Mouse (Mus musculus) left cerebral cortex, adult 9 months (tissue): ENCODE results near the gene Zfp277.
A peak's percentile ranks its signal among the peaks of the same experiment; 100 is the strongest.

Experiments used
- DNase-seq, 2 experiments: peaks; one replicate each; pipeline ENCODE4 v3.0.0; 2022; ENCODE audit warnings: low spot score in 2 of 2

The Zfp277 gene

DNA sequence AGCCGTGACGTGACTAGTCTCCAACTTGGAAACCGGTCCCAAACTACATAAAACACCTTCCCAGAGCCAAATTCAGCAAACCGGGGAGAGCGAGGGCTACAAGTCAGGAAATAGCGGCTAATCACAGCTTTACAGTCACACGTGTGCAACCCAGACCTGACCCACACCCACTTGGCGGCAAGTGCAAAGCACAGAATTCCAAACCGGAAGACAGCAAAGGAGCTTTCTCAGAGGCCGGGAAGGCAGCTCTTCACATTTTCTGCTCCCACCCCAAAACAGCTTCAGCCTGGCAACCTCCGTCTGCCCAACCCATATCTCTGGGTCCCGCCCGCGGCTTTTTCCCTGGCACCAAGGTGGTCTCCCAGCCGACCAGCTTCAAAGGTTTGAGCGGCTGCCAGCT lies 496 bp downstream of the Zfp277 start:
- DNase-seq: no peak

DNA sequence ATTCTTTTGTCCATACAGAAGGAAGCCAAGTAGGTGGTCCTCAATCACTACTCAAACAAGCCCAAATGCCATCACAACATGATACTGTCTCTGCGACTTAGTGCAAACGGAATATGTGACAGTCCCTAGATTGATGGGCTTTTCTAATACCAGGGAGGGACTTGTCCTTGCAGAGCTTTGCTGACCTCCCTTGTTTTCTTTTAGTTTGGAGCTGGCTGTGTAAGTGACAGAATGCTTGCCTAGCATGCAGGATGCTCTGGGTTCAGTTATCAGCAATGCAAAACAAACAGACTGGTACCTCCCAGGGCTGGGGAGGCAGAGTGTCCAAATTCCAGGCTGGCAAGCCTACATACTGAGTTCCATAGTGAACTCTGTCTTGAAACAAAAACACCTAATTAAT lies 7.7 kb downstream of the Zfp277 start:
- no peak for DNase-seq

DNA sequence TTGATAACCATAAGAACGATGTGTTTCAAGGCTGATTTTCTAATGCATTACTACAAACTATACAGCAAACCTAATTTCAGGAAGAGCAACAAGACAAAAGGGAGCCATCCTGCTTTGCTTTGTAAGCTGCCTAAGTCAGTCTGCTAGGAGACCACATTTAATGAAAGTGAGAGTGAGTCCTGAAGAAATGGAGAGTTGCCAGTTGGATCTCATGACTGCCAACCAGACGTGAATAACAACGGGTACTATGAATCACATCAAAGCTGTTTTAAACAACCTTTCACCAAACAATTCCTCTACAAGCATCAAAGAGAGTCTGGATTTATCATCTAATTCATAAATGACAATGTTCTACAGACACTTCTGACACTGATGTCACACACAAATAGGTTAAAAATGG lies 11.6 kb downstream of the Zfp277 start:
- DNase-seq: peak in 1 of 2 experiments; percentile 37

DNA sequence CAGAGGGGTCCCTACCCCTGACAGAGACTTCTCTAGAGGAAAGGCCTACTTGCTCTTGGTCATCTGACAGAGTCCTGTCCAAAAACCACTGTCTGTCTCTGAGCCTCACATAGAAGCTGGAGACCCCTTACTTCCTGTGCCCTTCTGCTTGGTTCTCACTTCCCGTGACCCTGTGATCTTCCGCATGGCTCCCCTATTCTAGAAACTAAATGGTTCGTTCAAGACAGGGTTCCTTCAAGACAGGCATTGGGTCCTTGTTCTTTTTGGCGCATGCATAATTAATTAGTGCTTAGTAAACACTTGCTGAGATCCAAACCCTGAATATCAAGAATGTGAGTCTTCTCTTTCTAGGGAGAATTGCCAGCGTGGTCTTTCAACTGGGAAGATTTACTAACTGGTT lies 14.6 kb downstream of the Zfp277 start:
- no peak for DNase-seq

DNA sequence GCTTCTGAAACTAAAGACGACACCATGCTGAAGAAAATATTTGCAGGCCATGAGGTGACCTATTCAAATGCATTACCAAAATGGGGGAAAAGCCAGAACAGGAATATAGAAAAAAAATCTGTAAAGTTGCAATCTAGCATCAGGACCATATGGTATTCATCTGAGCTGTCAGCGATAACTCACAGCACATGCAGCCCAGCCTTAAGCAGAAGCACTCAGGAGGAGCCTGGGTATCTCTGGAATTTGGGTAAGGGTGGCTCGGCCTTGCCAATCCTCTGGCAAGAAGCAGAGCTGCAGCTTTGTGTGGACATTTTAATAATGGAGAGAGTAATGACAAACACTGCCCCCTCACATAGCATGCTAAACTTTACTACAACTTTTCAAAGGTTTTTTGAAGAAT lies 15.7 kb downstream of the Zfp277 start:
- DNase-seq: no peak

DNA sequence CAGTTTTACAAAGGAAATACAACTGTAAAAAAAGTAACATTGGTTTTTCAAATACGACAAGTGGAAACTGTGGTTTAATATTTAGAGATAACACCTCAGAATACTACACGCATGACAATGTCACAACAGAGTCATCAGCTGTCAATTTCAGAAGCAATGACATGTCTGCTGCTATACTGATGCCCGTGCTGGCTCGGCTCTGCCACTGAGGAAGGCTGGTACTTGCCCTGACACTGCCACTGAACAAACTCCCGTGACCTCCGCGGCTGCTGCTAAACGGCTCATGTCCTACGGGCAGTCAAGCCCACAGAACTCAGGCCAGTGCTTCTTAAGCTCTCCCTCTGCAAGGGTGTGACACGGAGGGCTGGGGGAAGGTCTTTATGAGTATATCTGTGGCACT lies 18.1 kb downstream of the Zfp277 start:
- no peak for DNase-seq

DNA sequence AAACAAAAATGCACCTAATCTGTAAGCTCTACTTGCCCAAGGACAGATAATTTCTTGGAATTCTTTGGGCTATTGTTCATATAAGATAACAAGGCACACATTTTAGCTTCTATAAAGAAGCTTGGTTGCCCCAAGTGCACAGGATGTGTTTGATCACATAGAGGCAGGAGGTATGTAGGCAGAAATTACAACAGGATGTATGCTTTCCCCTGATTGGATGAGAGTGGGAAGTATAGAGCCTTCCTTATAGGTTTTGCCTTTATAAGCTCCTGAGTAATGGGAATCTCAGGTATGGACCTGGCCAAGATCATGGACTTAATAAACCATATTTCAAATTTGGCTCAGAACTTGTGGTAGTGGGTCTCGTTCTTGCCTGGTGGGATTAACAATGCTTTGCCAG lies 20.7 kb downstream of the Zfp277 start:
- DNase-seq: no peak

DNA sequence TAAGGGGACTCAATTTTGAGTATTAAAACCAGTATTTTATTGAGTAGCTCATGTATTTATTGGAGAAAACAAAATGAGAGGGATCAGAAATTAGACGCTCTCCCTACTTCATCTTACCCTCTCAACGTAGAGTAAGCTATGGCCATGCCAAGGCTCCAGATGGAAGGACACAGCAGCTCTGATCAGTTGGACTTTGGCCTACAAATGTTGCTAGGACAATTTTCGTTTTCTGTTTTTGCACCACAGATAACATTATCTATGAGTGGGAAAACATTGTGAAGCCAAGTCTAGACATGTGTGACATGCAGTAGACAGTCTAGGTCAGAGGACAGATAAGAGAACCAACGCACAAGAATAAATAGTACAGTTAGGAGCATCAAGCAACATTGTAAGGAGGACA lies 28.4 kb downstream of the Zfp277 start:
- no peak for DNase-seq

DNA sequence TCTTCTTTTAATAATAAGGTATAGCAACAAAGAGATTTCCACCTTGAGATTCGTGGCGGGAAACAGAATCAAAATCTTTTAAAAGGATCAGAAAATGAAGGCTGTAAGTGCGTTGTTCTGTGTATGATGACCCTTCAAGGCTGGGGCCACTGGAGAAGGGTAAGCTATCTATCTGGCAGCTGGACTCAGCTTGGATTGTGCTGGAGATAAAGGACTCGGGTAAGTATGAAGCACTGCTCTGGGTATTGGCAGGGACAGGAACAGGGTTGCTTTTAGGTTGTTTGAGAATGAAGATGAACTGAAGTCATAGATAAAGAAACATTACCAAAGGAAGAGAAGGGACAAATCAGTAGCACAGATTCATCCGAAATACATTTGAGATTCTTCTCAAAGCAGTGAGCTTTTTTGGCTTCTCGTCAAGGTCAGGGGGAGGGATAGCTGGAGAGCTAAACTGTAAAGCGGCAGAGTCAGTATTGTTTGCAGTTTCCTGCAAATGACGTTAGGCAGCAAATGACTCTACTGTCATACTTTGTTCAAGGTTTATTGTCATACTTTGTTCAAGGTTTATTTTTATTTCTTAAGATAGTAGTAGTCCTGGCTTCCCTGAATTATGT lies 30.3 kb downstream of the Zfp277 start:
- no peak for DNase-seq

DNA sequence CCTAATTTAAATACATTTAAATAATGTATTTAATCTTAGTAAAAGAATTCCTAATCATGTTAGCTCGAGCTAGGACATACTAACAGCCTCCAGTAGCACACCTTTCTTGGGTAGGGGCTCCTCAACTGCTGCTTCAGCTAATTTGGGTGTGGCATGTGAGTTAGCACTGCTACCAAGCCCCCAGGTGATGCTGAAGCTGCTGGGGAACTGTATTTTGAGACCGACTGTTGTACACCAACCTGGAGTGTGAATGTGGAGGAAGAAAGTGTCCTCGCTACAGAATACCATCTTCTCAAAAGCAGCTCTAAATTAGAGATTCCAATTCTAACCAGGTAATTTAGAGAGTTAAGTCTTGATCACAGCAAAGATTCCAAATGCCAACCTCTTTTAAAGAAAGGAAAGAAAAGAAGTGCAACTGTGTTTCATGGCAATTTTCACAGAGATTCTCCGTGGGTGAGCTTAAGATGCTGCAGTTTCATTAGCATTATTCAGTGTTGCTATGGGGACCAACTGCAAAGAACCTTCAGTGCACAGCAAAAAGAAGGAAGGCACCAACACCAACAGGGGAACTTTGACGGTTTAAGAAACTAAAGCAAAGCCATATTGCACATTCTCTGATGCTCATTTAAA lies 30.9 kb downstream of the Zfp277 start:
- peak; percentile 45 to 51 for DNase-seq

DNA sequence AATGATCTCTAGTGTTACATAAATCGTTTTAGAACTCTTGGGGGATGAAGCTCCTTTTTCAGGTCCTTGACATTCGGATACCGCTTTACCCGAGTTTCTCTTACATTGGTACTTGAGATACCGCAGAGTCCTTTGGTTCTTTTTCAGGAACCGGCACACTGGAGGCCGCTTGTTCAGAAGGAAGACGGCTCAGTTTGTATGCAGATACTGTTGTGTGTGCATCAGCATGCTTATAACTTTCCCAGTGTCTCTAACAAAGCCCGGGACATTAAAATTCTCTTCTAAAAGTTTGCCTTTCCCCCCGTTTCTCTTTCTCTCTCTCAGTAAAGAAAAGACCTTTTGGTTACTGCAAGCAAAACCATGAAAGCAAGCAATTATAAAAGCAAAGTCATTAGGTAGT lies 45.9 kb downstream of the Zfp277 start:
- no peak for DNase-seq

DNA sequence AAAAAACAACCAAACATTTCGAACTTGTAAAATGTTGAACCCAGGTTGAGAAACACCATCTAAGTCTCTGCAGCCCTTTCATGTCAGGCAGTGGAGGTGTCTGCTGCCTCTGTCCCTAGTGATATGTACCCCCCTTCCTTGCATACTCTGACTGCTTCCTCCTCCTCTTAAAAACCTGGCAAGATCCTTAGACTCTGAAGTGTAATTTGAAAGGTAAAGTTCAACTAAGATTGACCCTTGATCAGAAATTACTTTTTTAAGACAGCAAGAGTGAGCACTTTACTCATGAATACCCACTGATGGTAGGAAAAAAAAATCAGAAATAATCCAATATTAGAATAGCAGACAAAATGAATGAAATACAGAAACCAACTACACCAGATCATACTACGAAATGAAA lies 46.3 kb downstream of the Zfp277 start:
- DNase-seq: no peak

DNA sequence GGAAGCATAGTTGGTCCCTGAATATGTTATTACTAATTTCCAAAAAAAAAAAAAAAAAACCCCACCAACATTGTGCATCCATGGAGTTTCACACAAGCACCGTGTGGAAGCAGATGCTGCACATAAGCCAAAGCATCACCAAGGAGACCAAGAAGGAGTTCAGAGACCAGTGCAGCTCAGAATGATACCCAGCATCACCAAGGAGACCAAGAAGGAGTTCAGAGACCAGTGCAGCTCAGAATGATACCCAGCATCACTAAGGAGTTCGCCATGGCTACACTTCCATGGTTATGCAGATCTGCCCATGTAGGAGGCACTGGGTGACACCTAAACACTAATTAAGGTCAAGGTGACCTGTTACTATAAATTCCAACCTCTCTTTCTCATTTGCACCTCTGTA lies 46.8 kb downstream of the Zfp277 start:
- DNase-seq: no peak

DNA sequence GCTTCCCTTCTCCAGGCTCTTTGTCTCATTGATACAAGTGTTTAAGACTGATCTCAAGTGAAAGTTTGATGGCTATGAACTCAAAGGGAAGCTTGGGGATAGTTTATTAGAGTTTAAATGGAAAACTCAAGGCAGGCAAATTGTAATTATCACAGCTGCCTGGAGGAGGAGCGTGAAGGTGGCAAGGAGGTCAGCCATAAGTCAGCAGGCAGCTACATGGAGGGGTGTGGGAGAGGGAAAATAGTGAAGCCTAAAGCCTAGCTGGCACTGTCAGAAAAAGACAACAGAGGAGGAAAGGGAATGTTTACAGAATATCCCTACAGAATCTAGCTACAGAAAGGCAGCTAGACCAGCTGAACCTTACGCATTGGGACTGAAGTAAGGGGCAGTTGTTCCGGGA lies 52.8 kb downstream of the Zfp277 start:
- no peak for DNase-seq

DNA sequence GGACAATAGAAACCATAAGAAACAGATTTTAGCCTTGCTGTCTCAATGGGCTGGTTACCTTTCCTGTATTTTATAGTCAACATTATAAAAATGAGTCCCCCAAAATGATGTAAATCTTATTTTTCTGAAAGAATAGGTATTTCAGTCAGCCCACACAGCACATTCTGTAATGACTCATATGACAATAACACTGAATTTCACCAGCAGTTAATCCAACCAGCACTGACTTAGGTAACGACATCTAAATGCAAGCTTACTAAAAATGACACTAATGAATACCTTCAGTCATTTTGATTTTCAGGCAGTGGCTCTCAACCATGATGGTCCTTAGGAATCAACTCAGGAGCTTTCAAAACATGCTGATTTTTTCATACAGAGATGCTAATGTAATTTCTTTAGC lies 54.4 kb downstream of the Zfp277 start:
- no peak for DNase-seq

DNA sequence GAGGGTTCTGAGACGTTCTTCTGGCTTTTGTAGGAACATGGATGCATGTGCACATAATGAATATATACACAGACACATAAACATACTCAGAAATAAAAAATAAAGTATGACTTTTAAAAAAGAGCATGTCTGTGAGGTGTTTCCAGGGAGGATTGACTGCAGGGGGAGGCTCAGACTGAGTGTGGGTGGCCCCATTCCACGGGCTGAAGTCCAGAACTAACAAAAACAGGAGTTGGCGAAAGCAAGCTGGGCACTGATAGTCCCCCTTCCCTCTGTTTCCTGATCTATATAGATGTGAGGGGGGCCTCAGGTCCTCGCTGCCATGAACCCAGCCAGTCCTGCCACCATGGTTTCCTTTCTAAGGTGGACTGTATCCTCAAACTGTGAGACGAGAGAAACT lies 57.9 kb downstream of the Zfp277 start:
- DNase-seq: no peak

DNA sequence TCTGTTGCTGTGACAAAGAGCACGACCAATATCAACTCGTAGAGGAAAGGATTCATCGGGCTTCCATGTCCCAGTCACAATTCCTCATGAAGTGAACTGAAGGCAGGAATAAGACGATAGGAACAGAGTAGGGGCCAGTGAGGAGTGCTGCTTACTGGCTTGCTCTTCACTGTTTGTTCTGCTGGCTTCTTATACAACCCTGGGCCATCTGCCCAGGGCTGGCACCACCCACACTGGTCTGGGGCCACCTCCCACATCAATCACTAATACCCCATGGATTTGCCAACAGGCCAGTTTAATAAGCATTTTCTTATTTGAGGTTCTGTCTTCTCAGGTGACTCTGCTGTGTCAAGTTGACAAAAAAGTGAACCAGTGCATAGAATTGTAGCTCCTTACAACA lies 60.4 kb downstream of the Zfp277 start:
- DNase-seq: no peak

DNA sequence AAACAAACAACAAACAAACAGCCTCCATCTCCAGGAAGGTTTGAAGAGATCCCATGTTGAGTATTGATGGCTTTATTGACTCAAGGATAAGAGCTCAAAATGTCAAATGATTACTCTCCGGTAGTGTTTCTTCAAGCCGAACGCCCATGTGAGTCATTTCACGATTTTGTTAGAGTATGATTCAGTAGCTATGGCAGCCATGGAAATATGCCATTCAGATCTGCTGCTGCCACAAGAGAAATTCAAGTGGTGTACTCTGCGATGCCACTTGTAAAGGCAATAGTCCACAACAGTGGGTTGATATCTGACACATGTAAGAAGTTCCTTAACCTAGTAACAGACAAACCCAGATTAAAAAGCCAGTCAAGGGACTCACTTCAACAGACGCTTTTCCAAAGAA lies 62.0 kb downstream of the Zfp277 start:
- DNase-seq: no peak

DNA sequence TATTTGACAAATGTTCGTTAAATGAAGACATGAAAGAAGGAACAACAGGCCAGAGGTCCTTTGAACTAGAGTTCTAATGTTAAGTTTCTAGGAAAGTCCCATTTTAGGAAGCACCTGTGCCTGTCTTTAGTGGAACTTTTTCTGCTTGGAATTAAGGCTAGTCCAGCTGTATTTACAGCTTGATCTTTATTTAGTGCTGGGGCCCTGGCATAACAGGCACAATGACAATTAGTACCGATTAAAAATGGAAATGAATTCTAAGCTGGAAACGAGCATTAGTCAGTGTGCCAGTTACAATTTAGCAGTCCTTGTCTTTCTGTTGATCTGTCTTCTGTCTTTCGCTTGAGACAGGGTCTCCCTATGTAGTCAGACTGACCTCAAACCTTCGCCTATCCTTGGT lies 63.2 kb downstream of the Zfp277 start:
- no peak for DNase-seq

DNA sequence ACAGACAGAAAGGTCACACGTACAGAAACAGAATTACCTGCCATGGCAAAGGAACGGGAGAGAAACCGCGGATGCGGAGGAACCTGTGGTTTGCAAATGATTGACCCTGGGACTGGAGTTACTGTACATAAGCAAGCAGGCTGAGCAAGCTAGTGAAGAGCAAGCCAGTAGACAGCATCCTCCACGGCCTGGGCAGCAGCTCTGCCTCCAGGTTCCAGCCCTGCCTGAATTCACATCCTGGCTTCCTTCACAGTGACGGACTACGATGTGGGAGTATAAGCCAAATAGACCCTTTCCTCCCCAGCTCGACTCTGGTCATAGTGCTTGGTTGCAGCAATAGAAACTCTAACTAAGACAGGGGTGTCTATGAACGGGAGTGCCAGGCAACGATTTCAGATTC lies 63.9 kb downstream of the Zfp277 start:
- DNase-seq: no peak

DNA sequence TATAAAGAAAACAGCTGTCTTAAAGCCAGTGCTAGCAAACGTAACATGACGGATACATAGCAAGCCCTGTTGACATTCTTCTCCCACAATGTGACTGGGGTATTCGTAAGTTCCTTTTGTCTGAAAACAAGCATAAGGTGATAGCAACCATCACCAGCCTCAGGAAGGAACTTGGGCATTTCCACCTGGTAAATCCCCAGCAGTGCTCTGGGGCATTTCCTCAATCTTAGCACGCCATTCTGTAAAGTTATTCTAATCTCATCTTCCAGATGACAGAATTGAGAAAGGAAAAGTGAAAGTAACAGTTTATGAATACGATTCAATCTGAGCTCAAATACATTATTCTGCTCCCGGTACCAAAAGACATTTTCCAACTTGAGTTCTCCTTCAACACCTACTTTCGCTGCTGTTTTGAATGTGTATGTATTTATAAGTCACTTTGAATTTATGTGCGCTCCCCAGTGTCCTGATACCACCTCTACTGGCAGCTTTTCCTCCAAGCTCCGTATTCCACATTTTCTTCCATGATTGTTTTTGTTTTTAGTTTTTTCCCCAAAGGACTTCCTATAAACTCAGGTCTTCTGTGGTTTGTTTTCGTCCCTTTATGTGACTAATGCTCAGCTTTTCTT lies 64.4 kb downstream of the Zfp277 start:
- DNase-seq: no peak

DNA sequence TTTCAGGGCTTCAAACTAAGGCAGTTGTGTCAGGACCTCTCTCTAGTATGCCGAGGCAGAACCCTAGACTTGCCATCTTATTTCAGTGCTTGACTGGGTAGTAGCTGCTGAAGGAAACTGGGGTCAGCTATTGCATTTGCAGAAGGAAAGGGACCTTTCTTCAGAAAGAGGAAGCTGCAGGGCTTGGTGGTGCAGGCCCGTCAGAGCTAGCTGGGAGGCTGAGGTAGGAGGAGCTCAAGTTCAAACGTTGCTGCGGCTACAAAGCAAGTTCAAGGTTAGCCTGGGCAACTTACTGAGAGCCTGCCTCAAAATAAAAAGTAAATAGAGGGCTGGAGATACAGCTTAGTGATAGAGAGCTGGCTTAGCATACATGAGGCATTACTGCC lies 66.2 kb downstream of the Zfp277 start:
- no peak for DNase-seq

DNA sequence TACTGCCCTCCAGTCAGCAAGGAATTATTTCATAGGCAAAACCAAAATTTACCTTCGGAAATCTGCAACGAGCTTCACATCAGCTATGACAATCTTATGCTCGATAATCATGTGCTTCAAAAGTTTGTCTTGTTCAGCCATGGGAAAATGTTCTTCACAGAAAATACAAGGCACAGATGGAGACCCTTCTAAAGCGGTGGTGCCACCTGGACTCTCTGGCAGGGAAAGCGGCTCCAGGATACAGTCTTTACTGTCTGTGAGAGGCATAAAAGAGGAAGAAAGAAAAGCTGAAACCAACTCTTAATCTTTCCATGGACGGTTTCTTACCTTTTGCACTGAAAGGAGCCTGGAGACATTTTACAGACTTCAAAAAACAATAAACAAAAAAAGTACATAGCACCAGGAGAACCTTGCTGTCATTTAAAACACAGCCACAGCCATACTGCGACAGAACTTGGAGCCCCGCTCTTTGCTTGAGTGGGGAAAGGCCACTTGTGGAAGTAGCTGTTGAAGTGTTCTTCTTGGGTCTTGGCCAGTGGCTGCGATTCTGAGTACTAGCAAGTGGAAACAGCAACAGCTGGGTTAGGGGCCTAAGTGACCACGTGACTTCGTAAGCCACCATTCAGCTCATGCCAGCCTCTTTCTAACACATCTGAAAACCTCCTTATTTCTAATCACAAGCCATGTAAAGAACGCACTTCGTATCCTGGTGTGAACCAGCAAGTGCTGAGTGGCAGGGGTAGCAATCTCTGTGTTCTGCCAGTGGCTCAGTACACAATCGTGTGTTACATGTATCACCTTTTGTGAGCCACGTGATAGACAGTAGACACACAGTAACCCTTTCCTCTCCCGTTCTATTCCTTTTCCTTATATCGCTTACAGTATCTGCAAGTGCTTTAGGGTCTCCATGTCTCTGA lies 66.8 kb downstream of the Zfp277 start:
- DNase-seq: peak in 1 of 2 experiments; percentile 46
